Mouse (Mus musculus): ENCODE measurements around the gene Dock7. TPM values are rescaled to one million over a fixed set of nuclear protein-coding genes. Genes with fewer than 3 reads are reported as not detected.
A peak's percentile ranks its signal among the peaks of the same experiment; 100 is the strongest.
"Not testable (repeated sequence)": the region's sequence is repeated elsewhere in the genome, so short reads cannot be mapped to it uniquely, and the experiment has no call there.

Gene Dock7
- polyA plus RNA-seq, 1 experiment, result 125 TPM

DNA sequence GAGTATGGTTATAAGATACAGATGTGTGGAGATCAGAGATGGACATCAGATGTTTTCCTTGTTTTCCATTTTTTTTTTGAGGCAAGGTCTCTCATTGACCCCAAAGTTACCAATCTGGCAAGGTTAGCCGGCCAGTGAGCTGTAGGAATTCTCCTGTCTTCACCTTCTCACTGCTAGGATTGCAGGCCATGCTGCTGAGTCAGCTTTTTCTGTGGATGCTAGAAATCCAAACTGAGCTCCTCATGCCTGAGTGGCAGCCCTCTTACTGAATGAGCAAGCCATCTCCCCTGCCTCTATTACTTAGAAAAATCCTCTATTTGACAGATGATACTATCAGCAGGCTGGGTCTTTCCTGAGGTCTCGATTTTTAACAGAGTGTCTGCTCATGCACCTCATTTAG is 142.0 kb downstream of the Dock7 start:
- Histone ChIP-seq H3K4me1 (ENCODE audit: control insufficient read depth, insufficient read depth, low read length) (no peaks in the 10 kb centered on the region), H3K27ac (ENCODE audit: insufficient read depth, low read length) (no peak overlapping the region), H3K4me3 (ENCODE audit: insufficient read depth, low read length) (no peak overlapping the region)
- TF ChIP-seq CTCF (IDR thresholded peaks at IDR 0.05; ENCODE audit: borderline replicate concordance, insufficient read depth, low read length) (no peak), POLR2A (IDR thresholded peaks at IDR 0.05; ENCODE audit: low read depth, low read length) (no peak)

DNA sequence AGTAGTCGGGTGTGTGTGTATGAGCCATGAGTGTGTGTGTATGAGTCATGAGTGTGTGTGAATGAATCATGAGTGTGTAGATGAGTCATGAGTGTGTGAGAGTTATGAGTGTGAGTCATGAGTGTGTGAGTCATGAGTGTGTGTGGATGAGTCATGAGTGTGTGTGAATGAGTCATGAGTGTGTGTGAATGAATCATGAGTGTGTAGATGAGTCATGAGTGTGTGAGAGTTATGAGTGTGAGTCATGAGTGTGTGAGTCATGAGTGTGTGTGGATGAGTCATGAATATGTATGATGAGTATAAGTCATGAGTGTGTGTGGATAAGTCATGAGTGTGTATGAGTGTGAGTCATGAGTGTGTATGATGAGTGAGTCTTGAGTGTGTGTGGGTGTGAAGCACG is 142.4 kb downstream of the Dock7 start:
- H3K27ac ChIP-seq (ENCODE audit: insufficient read depth, low read length); H3K4me1 ChIP-seq (ENCODE audit: control insufficient read depth, insufficient read depth, low read length); H3K4me3 ChIP-seq (ENCODE audit: insufficient read depth, low read length): not testable (repeated sequence)
- 0 out of 2 replicates have a peak, but pooled peaks have one; percentile 7 for TF ChIP-seq POLR2A (IDR thresholded peaks at IDR 0.05; ENCODE audit: low read depth, low read length)

DNA sequence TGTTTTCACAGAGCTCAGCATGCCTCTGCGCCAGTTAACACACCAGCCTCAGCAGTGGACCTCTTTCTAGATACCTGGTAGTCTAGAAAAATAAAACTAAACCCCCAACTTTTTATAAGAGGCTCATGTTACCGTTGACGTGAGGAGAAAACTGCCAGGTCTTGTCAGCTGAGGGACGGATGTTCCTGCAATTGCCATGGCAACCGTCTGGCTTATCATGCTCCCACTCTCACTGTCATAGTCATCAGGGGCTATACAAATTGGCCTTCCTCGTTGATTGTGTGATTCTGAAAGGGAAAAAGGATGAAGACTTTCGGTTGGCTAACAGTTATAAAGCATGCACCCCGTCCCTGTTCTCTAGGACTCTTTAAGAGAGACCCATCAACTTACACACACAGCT is 145.0 kb downstream of the Dock7 start:
- TF ChIP-seq CTCF (IDR thresholded peaks at IDR 0.05; ENCODE audit: borderline replicate concordance, insufficient read depth, low read length) (no peak), POLR2A (IDR thresholded peaks at IDR 0.05; ENCODE audit: low read depth, low read length) (no peak)
- no peaks in the 10 kb centered on the region for H3K4me1 ChIP-seq (ENCODE audit: control insufficient read depth, insufficient read depth, low read length)

DNA sequence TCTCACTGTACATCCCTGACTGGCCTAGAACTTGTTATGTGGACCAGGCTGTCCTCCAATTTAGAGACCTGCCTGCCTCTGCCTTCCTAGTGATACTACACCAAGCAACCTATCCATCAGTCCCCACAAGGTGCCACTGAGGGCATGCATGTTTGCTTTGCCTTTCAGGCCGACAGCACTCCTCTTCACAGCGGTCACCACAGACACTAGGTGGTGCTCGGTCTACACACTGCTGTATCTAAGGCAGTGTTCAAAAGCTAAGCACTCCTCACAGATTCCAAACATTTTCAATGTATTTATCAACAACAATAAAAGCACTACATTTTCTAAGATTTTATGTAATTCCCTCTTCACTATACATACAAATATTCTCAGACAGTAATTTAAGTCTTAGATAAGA is 150.8 kb downstream of the Dock7 start:
- Histone ChIP-seq H3K4me1 (ENCODE audit: control insufficient read depth, insufficient read depth, low read length) (no peaks in the 10 kb centered on the region), H3K4me3 (ENCODE audit: insufficient read depth, low read length) (no peak overlapping the region), H3K27ac (ENCODE audit: insufficient read depth, low read length) (no peak overlapping the region)
- no peak for TF ChIP-seq POLR2A (IDR thresholded peaks at IDR 0.05; ENCODE audit: low read depth, low read length)
- TF ChIP-seq CTCF (IDR thresholded peaks at IDR 0.05; ENCODE audit: borderline replicate concordance, insufficient read depth, low read length), result peak; percentile 43; the same call in 1 of the 2 replicates

More for the DNA sequence above, 145.0 kb downstream of the Dock7 start:
- Histone ChIP-seq H3K4me3 (ENCODE audit: insufficient read depth, low read length) (no peak overlapping the region), H3K27ac (ENCODE audit: insufficient read depth, low read length) (no peak overlapping the region)

DNA sequence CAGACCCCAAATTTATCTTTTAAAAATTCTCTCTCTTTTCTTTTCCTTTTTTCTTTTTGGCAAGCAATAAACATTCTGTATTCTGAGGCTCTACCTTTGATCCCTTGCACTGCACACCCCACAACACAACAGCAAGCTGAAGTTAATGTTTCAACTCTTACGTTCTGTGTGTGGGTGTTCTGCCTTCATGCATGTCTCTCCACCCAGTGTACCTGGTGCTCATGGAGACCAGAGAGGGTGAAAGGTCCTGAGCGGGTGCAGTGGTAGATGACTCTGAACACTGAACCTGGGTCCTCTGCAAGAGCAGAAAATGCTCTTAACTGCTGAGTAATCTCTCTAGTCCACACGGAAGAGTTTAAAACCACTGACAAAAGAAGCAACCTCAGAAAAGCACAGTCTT is 160.5 kb downstream of the Dock7 start:
- H3K4me3 ChIP-seq (ENCODE audit: insufficient read depth, low read length), result no peak overlapping the region
- H3K27ac ChIP-seq (ENCODE audit: insufficient read depth, low read length), result no peak overlapping the region
- TF ChIP-seq POLR2A (IDR thresholded peaks at IDR 0.05; ENCODE audit: low read depth, low read length), result no peak
- TF ChIP-seq CTCF (IDR thresholded peaks at IDR 0.05; ENCODE audit: borderline replicate concordance, insufficient read depth, low read length), result no peak
- no peaks in the 10 kb centered on the region for H3K4me1 ChIP-seq (ENCODE audit: control insufficient read depth, insufficient read depth, low read length)

DNA sequence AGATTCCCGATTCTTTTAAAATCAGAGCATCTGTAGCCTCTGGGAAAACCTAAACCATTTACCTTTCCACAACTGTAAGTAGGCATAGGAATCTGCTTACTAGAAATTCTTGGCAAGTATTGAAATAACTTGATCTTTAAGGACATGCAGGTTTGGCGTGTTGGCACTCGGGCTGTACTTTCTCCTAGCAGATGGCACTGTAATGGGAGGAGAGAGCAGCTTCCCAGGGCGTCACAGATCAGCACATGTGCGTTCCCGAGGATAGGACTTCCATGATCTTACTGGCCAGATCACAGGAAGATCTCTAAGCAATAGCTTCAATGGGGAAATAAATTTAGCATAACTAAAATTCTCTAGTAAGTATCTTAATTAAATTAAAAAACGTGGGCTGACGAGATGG is 164.7 kb downstream of the Dock7 start:
- Histone ChIP-seq H3K4me1 (ENCODE audit: control insufficient read depth, insufficient read depth, low read length) (no peaks in the 10 kb centered on the region), H3K27ac (ENCODE audit: insufficient read depth, low read length) (no peak overlapping the region), H3K4me3 (ENCODE audit: insufficient read depth, low read length) (no peak overlapping the region)
- TF ChIP-seq POLR2A (IDR thresholded peaks at IDR 0.05; ENCODE audit: low read depth, low read length), result no peak
- TF ChIP-seq CTCF (IDR thresholded peaks at IDR 0.05; ENCODE audit: borderline replicate concordance, insufficient read depth, low read length), result no peak

DNA sequence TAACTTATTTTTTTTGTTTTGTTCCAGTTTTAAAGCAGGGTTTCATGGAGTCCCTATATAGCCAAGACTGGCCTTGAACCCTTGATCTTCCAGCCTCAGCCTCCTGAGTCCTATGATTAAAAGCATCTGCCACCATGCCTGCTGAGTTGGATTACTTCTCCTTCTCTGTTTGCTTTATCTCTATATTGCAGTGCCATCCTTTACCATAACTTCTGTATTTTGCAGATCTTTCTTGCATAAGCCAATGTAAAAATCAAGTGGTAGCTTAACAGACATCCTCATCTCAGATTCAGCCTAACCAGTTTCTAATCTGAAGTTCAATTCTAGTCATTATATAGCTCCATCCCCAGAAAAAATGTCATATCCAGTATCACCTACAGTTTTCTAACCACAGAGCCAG is 170.2 kb downstream of the Dock7 start:
- no peak for TF ChIP-seq CTCF (IDR thresholded peaks at IDR 0.05; ENCODE audit: borderline replicate concordance, insufficient read depth, low read length)
- TF ChIP-seq POLR2A (IDR thresholded peaks at IDR 0.05; ENCODE audit: low read depth, low read length), result no peak
- Histone ChIP-seq H3K4me1 (ENCODE audit: control insufficient read depth, insufficient read depth, low read length) (no peaks in the 10 kb centered on the region), H3K27ac (ENCODE audit: insufficient read depth, low read length) (no peak overlapping the region), H3K4me3 (ENCODE audit: insufficient read depth, low read length) (no peak overlapping the region)

DNA sequence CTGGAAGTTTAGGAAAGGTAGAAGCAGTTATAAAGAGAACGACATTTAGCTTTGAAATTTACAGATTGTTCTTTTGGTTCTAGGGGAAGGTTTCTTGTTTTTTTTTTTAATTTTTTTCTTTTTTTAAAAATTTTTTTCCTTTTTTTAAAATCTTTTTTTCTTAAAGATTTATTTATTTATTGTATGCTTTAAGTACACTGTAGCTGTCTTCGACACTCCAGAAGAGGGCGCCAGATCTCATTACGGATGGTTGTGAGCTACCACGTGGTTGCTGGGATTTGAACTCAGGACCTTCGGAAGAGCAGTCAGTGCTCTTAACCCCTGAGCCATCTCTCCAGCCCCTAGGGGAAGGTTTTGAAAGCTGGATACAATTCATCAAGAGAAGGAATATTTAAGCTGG is 182.5 kb downstream of the Dock7 start:
- not testable (repeated sequence) for H3K4me3 ChIP-seq (ENCODE audit: insufficient read depth, low read length); H3K27ac ChIP-seq (ENCODE audit: insufficient read depth, low read length); H3K4me1 ChIP-seq (ENCODE audit: control insufficient read depth, insufficient read depth, low read length)

DNA sequence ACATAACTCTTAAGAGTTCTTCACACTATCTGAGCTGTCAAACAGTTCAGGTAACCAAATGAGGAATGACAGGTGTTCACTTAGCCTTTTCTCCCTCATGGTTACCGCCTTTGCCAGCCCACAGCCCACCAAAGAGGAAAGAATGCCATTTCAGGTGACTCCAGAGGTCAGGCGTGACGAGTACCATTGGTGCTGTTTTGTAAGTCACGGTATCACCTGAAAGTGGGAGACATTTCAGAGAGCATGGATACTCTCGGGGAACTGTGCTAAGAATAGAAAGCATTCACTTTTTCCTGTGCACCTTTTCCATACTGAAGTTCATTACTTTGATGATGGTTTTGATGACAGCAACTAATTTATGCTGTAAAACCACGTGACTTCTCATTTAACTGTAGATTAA is 184.7 kb downstream of the Dock7 start:
- no peak overlapping the region for H3K4me3 ChIP-seq (ENCODE audit: insufficient read depth, low read length)
- no peaks in the 10 kb centered on the region for H3K4me1 ChIP-seq (ENCODE audit: control insufficient read depth, insufficient read depth, low read length)
- no peak for TF ChIP-seq POLR2A (IDR thresholded peaks at IDR 0.05; ENCODE audit: low read depth, low read length)
- TF ChIP-seq CTCF (IDR thresholded peaks at IDR 0.05; ENCODE audit: borderline replicate concordance, insufficient read depth, low read length), result no peak

DNA sequence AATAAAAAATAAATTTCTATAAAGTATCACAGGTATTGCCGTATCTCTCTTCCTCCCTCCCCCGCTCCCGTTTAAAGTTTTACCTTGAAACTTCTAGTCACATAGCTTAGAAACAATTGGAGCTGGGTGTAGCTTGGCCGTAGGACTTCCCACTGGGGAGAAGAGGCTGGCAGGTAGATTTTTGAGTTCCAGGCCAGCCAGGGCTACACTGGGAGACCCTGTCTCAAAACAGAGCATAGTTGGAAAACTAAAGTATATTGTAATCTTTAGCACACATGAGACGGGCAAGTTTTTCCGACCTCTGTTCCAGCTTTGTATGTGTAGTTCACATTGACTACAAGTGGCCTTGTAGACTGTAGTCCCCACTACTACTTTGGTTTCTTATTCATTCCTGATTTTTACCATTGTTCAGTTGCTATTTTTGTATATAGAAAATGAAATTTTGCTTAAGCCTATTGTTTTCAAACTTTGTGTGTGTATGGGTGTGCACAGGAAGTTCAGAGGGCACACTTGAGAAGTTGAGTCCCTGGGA is 195.4 kb downstream of the Dock7 start:
- no peak for TF ChIP-seq POLR2A (IDR thresholded peaks at IDR 0.05; ENCODE audit: low read depth, low read length)
- no peak for TF ChIP-seq CTCF (IDR thresholded peaks at IDR 0.05; ENCODE audit: borderline replicate concordance, insufficient read depth, low read length)
- no peaks in the 10 kb centered on the region for H3K4me1 ChIP-seq (ENCODE audit: control insufficient read depth, insufficient read depth, low read length)
- no peak overlapping the region for H3K27ac ChIP-seq (ENCODE audit: insufficient read depth, low read length)
- peak overlapping the region; percentile 95 for H3K4me3 ChIP-seq (ENCODE audit: insufficient read depth, low read length)

More for the DNA sequence above, 184.7 kb downstream of the Dock7 start:
- no peak overlapping the region for H3K27ac ChIP-seq (ENCODE audit: insufficient read depth, low read length)

DNA sequence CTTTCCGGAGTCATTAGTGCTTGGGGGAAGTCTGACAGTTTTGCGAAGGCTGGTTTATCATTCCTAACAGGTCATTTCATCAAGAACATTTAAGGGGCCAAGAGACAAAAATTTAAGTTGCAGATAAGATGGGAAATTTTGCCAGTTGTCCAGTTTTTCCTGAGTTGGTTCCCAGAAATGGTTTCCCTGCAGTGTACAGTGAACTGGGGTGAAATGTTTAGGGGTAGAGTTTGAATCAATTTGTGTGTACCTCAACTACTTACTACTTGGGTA is 195.9 kb downstream of the Dock7 start:
- peak overlapping the region; percentile 95 for H3K4me3 ChIP-seq (ENCODE audit: insufficient read depth, low read length)
- H3K27ac ChIP-seq (ENCODE audit: insufficient read depth, low read length), result no peak overlapping the region
- TF ChIP-seq POLR2A (IDR thresholded peaks at IDR 0.05; ENCODE audit: low read depth, low read length) (no peak), CTCF (IDR thresholded peaks at IDR 0.05; ENCODE audit: borderline replicate concordance, insufficient read depth, low read length) (no peak)
- no peaks in the 10 kb centered on the region for H3K4me1 ChIP-seq (ENCODE audit: control insufficient read depth, insufficient read depth, low read length)

All from embryonic fibroblast, embryonic 13.5 days (primary cell).